Mouse (Mus musculus): ENCODE measurements around the gene Rpl11. TPM values are rescaled to one million over a fixed set of nuclear protein-coding genes. Genes with fewer than 3 reads are reported as not detected.

Gene Rpl11
- polyA plus RNA-seq, 1 experiment from 2014 or later = 388 TPM

- no peaks in the 10 kb centered on the region for H3K36me3 ChIP-seq
- 76% methylated on average over 5 of the region's 5 CpGs for WGBS
- H3K27ac ChIP-seq = peak overlapping the region; percentile 53; the same call in 1 of the 2 replicates
- peaks cover 4% of the 10 kb centered on the region; the same call in 1 of the 2 replicates for H3K27me3 ChIP-seq (ENCODE audit: insufficient read depth, poor library complexity, severe bottlenecking)
- DNase-seq (ENCODE audit: low spot score) = no peak
- no peaks in the 10 kb centered on the region for H3K9me3 ChIP-seq
- peaks cover 23% of the 10 kb centered on the region for H3K4me1 ChIP-seq (replicated peaks)
- no peak overlapping the region for H3K4me3 ChIP-seq
Observed at GRCm38 (mm10) chr4:136088364-136088763, 35.1 kb upstream of the Rpl11 start.

- no peak for DNase-seq (ENCODE audit: low spot score)
- 94% methylated on average over 5 of the region's 5 CpGs for WGBS
- no peak overlapping the region for H3K27ac ChIP-seq
- H3K4me3 ChIP-seq = no peak overlapping the region
- H3K27me3 ChIP-seq (ENCODE audit: insufficient read depth, poor library complexity, severe bottlenecking) = peaks cover 14% of the 10 kb centered on the region
- no peaks in the 10 kb centered on the region for H3K9me3 ChIP-seq
- H3K4me1 ChIP-seq (replicated peaks) = peaks cover 23% of the 10 kb centered on the region
- no peaks in the 10 kb centered on the region for H3K36me3 ChIP-seq
Observed at GRCm38 (mm10) chr4:136087261-136087660, 34.0 kb upstream of the Rpl11 start.

- H3K36me3 ChIP-seq = no peaks in the 10 kb centered on the region
- 94% methylated on average over 11 of the region's 11 CpGs for WGBS
Observed at GRCm38 (mm10) chr4:136084840-136085239, 31.6 kb upstream of the Rpl11 start.

GRCm38 (mm10) chr4:136083269-136084105, 30.3 kb upstream of the Rpl11 start:
- no peak for DNase-seq (ENCODE audit: low spot score)
- Histone ChIP-seq H3K27ac (no peak overlapping the region), H3K4me1 (replicated peaks) (peaks cover 18% of the 10 kb centered on the region), H3K4me3 (no peak overlapping the region), H3K27me3 (ENCODE audit: insufficient read depth, poor library complexity, severe bottlenecking) (peaks cover 40% of the 10 kb centered on the region), H3K9me3 (no peaks in the 10 kb centered on the region), H3K36me3 (no peaks in the 10 kb centered on the region)
- 83% methylated on average over 19 of the region's 19 CpGs for WGBS

More at GRCm38 (mm10) chr4:136084840-136085239, 31.6 kb upstream of the Rpl11 start:
- Histone ChIP-seq H3K27me3 (ENCODE audit: insufficient read depth, poor library complexity, severe bottlenecking) (peaks cover 34% of the 10 kb centered on the region), H3K9me3 (no peaks in the 10 kb centered on the region), H3K4me1 (replicated peaks) (peaks cover 30% of the 10 kb centered on the region), H3K27ac (no peak overlapping the region), H3K4me3 (no peak overlapping the region)
- DNase-seq (ENCODE audit: low spot score) = no peak

- no peak for DNase-seq (ENCODE audit: low spot score)
- H3K4me3 ChIP-seq = peak overlapping the region; percentile 45
- no peaks in the 10 kb centered on the region for H3K36me3 ChIP-seq
- H3K27me3 ChIP-seq (ENCODE audit: insufficient read depth, poor library complexity, severe bottlenecking) = peaks cover 40% of the 10 kb centered on the region
- peaks cover 22% of the 10 kb centered on the region for H3K4me1 ChIP-seq (replicated peaks)
- H3K9me3 ChIP-seq = no peaks in the 10 kb centered on the region
- 5% methylated on average over 28 of the region's 28 CpGs for WGBS
- peak overlapping the region; percentile 70 for H3K27ac ChIP-seq
Observed at GRCm38 (mm10) chr4:136081729-136082128, 28.5 kb upstream of the Rpl11 start.

GRCm38 (mm10) chr4:136078649-136079048, 25.4 kb upstream of the Rpl11 start:
- WGBS = 75% methylated on average over 2 of the region's 2 CpGs
- no peak overlapping the region for H3K27ac ChIP-seq
- H3K9me3 ChIP-seq = no peaks in the 10 kb centered on the region
- no peak overlapping the region for H3K4me3 ChIP-seq
- DNase-seq (ENCODE audit: low spot score) = no peak
- H3K27me3 ChIP-seq (ENCODE audit: insufficient read depth, poor library complexity, severe bottlenecking) = peaks cover 40% of the 10 kb centered on the region
- H3K4me1 ChIP-seq (replicated peaks) = peaks cover 24% of the 10 kb centered on the region
- H3K36me3 ChIP-seq = no peaks in the 10 kb centered on the region

GRCm38 (mm10) chr4:136076776-136077538, 23.7 kb upstream of the Rpl11 start:
- no peak for DNase-seq (ENCODE audit: low spot score)
- Histone ChIP-seq H3K27me3 (ENCODE audit: insufficient read depth, poor library complexity, severe bottlenecking) (peaks cover 26% of the 10 kb centered on the region), H3K27ac (no peak overlapping the region), H3K4me3 (no peak overlapping the region), H3K9me3 (no peaks in the 10 kb centered on the region), H3K4me1 (replicated peaks) (peaks cover 22% of the 10 kb centered on the region), H3K36me3 (no peaks in the 10 kb centered on the region)
- 68% methylated on average over 15 of the region's 15 CpGs for WGBS

GRCm38 (mm10) chr4:136071178-136071714, 18.0 kb upstream of the Rpl11 start:
- no peaks in the 10 kb centered on the region for H3K9me3 ChIP-seq
- peak; percentile 86 for DNase-seq (ENCODE audit: low spot score)
- no peaks in the 10 kb centered on the region for H3K36me3 ChIP-seq
- H3K27me3 ChIP-seq (ENCODE audit: insufficient read depth, poor library complexity, severe bottlenecking) = peaks cover 14% of the 10 kb centered on the region
- peak overlapping the region; percentile 79 for H3K27ac ChIP-seq
- peak overlapping the region; percentile 34 for H3K4me3 ChIP-seq
- WGBS = 3% methylated on average over 15 of the region's 15 CpGs
- peaks cover 31% of the 10 kb centered on the region for H3K4me1 ChIP-seq (replicated peaks)

- peaks cover 31% of the 10 kb centered on the region for H3K4me1 ChIP-seq (replicated peaks)
- 55% methylated on average over 6 of the region's 6 CpGs for WGBS
- DNase-seq (ENCODE audit: low spot score) = no peak
- H3K36me3 ChIP-seq = no peaks in the 10 kb centered on the region
- H3K4me3 ChIP-seq = no peak overlapping the region
- no peaks in the 10 kb centered on the region for H3K9me3 ChIP-seq
- peaks cover 14% of the 10 kb centered on the region for H3K27me3 ChIP-seq (ENCODE audit: insufficient read depth, poor library complexity, severe bottlenecking)
- peak overlapping the region; percentile 79 for H3K27ac ChIP-seq
Observed at GRCm38 (mm10) chr4:136070592-136070991, 17.4 kb upstream of the Rpl11 start.

GRCm38 (mm10) chr4:136069954-136070353, 16.7 kb upstream of the Rpl11 start:
- Histone ChIP-seq H3K9me3 (no peaks in the 10 kb centered on the region), H3K4me3 (no peak overlapping the region), H3K36me3 (no peaks in the 10 kb centered on the region), H3K27me3 (ENCODE audit: insufficient read depth, poor library complexity, severe bottlenecking) (peaks cover 14% of the 10 kb centered on the region), H3K27ac (peak overlapping the region; percentile 79), H3K4me1 (replicated peaks) (peaks cover 31% of the 10 kb centered on the region)
- 2% methylated on average over 18 of the region's 18 CpGs for WGBS
- DNase-seq (ENCODE audit: low spot score) = peak; percentile 91

- Histone ChIP-seq H3K27me3 (ENCODE audit: insufficient read depth, poor library complexity, severe bottlenecking) (peaks cover 14% of the 10 kb centered on the region), H3K4me1 (replicated peaks) (peaks cover 31% of the 10 kb centered on the region), H3K9me3 (no peaks in the 10 kb centered on the region), H3K27ac (0 out of 2 replicates have a peak overlapping the region, but pooled peaks have one; percentile 31), H3K4me3 (no peak overlapping the region), H3K36me3 (no peaks in the 10 kb centered on the region)
- 72% methylated on average over 4 of the region's 4 CpGs for WGBS
- no peak for DNase-seq (ENCODE audit: low spot score)
Observed at GRCm38 (mm10) chr4:136069313-136069712, 16.1 kb upstream of the Rpl11 start.

- no peak overlapping the region for H3K27ac ChIP-seq
- DNase-seq (ENCODE audit: low spot score) = no peak
- no peaks in the 10 kb centered on the region for H3K4me1 ChIP-seq (replicated peaks)
- H3K4me3 ChIP-seq = no peak overlapping the region
- 90% methylated on average over 4 of the region's 4 CpGs for WGBS
- no peaks in the 10 kb centered on the region for H3K36me3 ChIP-seq
- H3K9me3 ChIP-seq = no peaks in the 10 kb centered on the region
- H3K27me3 ChIP-seq (ENCODE audit: insufficient read depth, poor library complexity, severe bottlenecking) = no peaks in the 10 kb centered on the region
Observed at GRCm38 (mm10) chr4:136063143-136063542, 9.9 kb upstream of the Rpl11 start.
